Mouse (Mus musculus): ENCODE measurements around the gene Vat1l.

DNA sequence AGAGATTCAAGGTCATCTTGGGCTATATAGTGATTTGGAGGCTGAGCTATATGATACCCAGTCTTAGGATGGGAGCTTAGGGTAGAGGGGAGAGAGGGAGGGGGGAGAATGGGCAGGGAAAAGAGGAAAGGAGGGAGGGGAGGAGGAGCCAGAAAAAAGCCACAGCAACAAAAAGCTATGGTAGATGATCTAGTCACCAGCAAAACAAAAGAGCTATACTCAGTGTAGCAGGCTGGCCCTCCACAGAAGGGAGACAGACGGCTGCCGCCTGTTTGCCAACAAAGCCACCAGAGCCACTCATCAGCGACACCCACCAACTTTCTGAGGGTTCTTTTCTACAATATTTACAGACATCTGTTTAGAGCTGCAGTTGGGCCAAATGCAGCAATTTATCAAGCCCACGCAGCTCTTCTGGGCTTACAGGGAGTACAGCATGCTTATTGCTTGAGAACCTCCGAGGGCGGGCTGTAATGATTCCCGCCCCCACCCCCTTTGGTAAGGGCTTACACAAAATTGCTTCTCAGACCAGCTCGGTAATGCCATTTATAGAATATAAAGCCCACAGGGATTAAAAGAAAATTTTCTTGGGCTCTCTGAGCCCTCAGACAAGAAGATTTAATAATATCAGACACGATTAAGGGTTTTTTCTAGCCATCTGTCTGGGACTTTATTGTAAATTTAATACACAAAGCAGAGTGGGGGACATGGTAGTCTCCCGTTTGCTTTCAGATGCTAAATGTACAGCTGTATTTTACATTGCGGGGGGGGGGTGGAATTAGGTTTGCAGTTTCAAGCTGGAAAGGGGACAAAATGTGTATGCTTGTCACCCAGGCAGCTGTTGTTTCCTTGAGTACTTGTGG lies 89.7 kb downstream of the Vat1l start:
- TF ChIP-seq CTCF (IDR thresholded peaks at IDR 0.05; ENCODE audit: low read depth) = no peak
- no peak for TF ChIP-seq EP300 (IDR thresholded peaks at IDR 0.05; ENCODE audit: low read depth)
